Mouse (Mus musculus) heart, embryonic 13.5 days (tissue): Measurements from ENCODE around the gene Gckr. TPM values are rescaled to one million over a fixed set of nuclear protein-coding genes. Genes with fewer than 3 reads are reported as not detected.
A peak's percentile ranks its signal among the peaks of the same experiment; 100 is the strongest.

Experiments used
- ATAC-seq: fragments of 200-750 bp; cut with Nextera tagmentation; 2 replicates; pipeline ENCODE4 v1.8.0; 2017; ENCODE audit warnings: moderate TSS enrichment; ENCODE audit not compliant: insufficient number of reproducible peaks, low FRiP score, low TSS enrichment; ENCODE audit errors: extremely low read depth
- H3K27ac ChIP-seq: fragments of 300-500 bp; sonication (generic); replicated peaks from 2 replicates; pipeline ENCODE4 v1.5.1; 2015; ENCODE audit warnings: moderate library complexity, mild to moderate bottlenecking, inconsistent platforms
- H3K27me3 ChIP-seq: fragments of 300-500 bp; sonication (generic); replicated peaks from 2 replicates; pipeline ENCODE4 v1.6.1; 2015; ENCODE audit warnings: mild to moderate bottlenecking, inconsistent platforms
- H3K36me3 ChIP-seq: fragments of 300-500 bp; sonication (generic); 2 replicates; pipeline ENCODE4 v1.6.1; 2015; ENCODE audit warnings: mild to moderate bottlenecking, inconsistent platforms
- H3K4me1 ChIP-seq: fragments of 300-500 bp; sonication (generic); 2 replicates; pipeline ENCODE4 v1.6.1; 2015; ENCODE audit warnings: inconsistent platforms
- H3K4me2 ChIP-seq: fragments of 300-500 bp; sonication (generic); 2 replicates; pipeline ENCODE4 v1.6.1; 2015; ENCODE audit warnings: inconsistent platforms, mild to moderate bottlenecking, moderate library complexity
- H3K4me3 ChIP-seq: fragments of 300-500 bp; sonication (generic); 2 replicates; pipeline ENCODE4 v1.5.1; 2015; ENCODE audit warnings: moderate library complexity, mild to moderate bottlenecking, inconsistent platforms
- H3K9ac ChIP-seq: fragments of 300-500 bp; sonication (generic); 2 replicates; pipeline ENCODE4 v1.6.1; 2015; ENCODE audit warnings: inconsistent platforms, mild to moderate bottlenecking, moderate library complexity
- H3K9me3 ChIP-seq: fragments of 300-500 bp; sonication (generic); 2 replicates; pipeline ENCODE4 v1.6.1; 2016; ENCODE audit warnings: inconsistent platforms
- WGBS: fragments of 180-500 bp; shearing (Covaris S2); methylation state at CpG from one replicate; pipeline ENCODE4 v1.1.7; 2015; ENCODE audit warnings: mixed read lengths; 5-methylcytosine and 5-hydroxymethylcytosine counted together
- polyA plus RNA-seq: library from polyadenylated mRNA; unstranded; fragments of >200 nt; fragmentation: Nextera tagmentation; extraction: Ambion mirVana; gene quantifications from 2 replicates; pipeline ENCODE4 v1.2.1, GENCODE M21; 2015

Gene Gckr
- polyA plus RNA-seq, 1 experiment from 2014 or later, result 0.36 TPM

- H3K4me3 ChIP-seq, result no peak overlapping the region
- no peak for ATAC-seq
- H3K27me3 ChIP-seq, result no peaks in the 10 kb centered on the region
- no peak overlapping the region for H3K4me2 ChIP-seq
- H3K4me1 ChIP-seq, result no peaks in the 10 kb centered on the region
- H3K9ac ChIP-seq, result no peak overlapping the region
- whole genome bisulfite sequencing, result 72% methylated on average over 7 of the region's 7 CpGs
- H3K36me3 ChIP-seq, result peaks cover 95% of the 10 kb centered on the region
- no peaks in the 10 kb centered on the region for H3K9me3 ChIP-seq
- H3K27ac ChIP-seq, result no peak overlapping the region
Measured at GRCm38 (mm10) chr5:31266101-31266500, 31.1 kb upstream of the Gckr start.

- H3K4me1 ChIP-seq, result no peaks in the 10 kb centered on the region
- ATAC-seq, result no peak
- no peak overlapping the region for H3K27ac ChIP-seq
- H3K27me3 ChIP-seq, result no peaks in the 10 kb centered on the region
- H3K9ac ChIP-seq, result no peak overlapping the region
- H3K4me2 ChIP-seq, result no peak overlapping the region
- H3K4me3 ChIP-seq, result no peak overlapping the region
- 76% methylated on average over 6 of the region's 6 CpGs for WGBS
- H3K9me3 ChIP-seq, result no peaks in the 10 kb centered on the region
- peaks cover 92% of the 10 kb centered on the region for H3K36me3 ChIP-seq
Measured at GRCm38 (mm10) chr5:31267686-31268085, 29.6 kb upstream of the Gckr start.

- Histone ChIP-seq H3K4me3 (no peak overlapping the region), H3K27ac (no peak overlapping the region), H3K27me3 (no peaks in the 10 kb centered on the region), H3K9me3 (no peaks in the 10 kb centered on the region), H3K9ac (no peak overlapping the region), H3K4me2 (no peak overlapping the region), H3K36me3 (peaks cover 82% of the 10 kb centered on the region), H3K4me1 (no peaks in the 10 kb centered on the region)
- no peak for ATAC-seq
- WGBS, result 80% methylated on average over 6 of the region's 6 CpGs
Measured at GRCm38 (mm10) chr5:31273018-31273417, 24.2 kb upstream of the Gckr start.

GRCm38 (mm10) chr5:31279245-31279988 lies 17.8 kb upstream of the Gckr start:
- Histone ChIP-seq H3K9me3 (no peaks in the 10 kb centered on the region), H3K27ac (no peak overlapping the region), H3K4me2 (no peak overlapping the region), H3K9ac (no peak overlapping the region), H3K4me3 (no peak overlapping the region), H3K36me3 (peaks cover 96% of the 10 kb centered on the region), H3K4me1 (no peaks in the 10 kb centered on the region), H3K27me3 (no peaks in the 10 kb centered on the region)
- WGBS, result 81% methylated on average over 20 of the region's 20 CpGs
- no peak for ATAC-seq

GRCm38 (mm10) chr5:31288225-31288624 lies 9.0 kb upstream of the Gckr start:
- Histone ChIP-seq H3K27ac (no peak overlapping the region), H3K9me3 (no peaks in the 10 kb centered on the region), H3K36me3 (peaks cover 50% of the 10 kb centered on the region), H3K9ac (no peak overlapping the region), H3K4me2 (no peak overlapping the region), H3K27me3 (no peaks in the 10 kb centered on the region), H3K4me3 (no peak overlapping the region), H3K4me1 (peaks cover 20% of the 10 kb centered on the region)
- 61% methylated on average over 4 of the region's 4 CpGs for WGBS
- ATAC-seq, result no peak

- no peak for ATAC-seq
- H3K9me3 ChIP-seq, result no peaks in the 10 kb centered on the region
- H3K4me3 ChIP-seq, result no peak overlapping the region
- H3K9ac ChIP-seq, result no peak overlapping the region
- no peaks in the 10 kb centered on the region for H3K27me3 ChIP-seq
- H3K4me1 ChIP-seq, result peaks cover 20% of the 10 kb centered on the region
- peaks cover 49% of the 10 kb centered on the region for H3K36me3 ChIP-seq
- no peak overlapping the region for H3K4me2 ChIP-seq
- H3K27ac ChIP-seq, result no peak overlapping the region
- 66% methylated on average over 3 of the region's 3 CpGs for WGBS
Measured at GRCm38 (mm10) chr5:31288655-31289054, 8.6 kb upstream of the Gckr start.

GRCm38 (mm10) chr5:31289626-31290230 lies 7.5 kb upstream of the Gckr start:
- no peak overlapping the region for H3K27ac ChIP-seq
- peak overlapping the region; percentile 85 for H3K4me2 ChIP-seq
- WGBS, result 58% methylated on average over 3 of the region's 3 CpGs
- H3K4me3 ChIP-seq, result peak overlapping the region; percentile 64
- H3K9me3 ChIP-seq, result no peaks in the 10 kb centered on the region
- H3K4me1 ChIP-seq, result peaks cover 25% of the 10 kb centered on the region
- H3K36me3 ChIP-seq, result peaks cover 45% of the 10 kb centered on the region
- H3K27me3 ChIP-seq, result no peaks in the 10 kb centered on the region
- peak overlapping the region; percentile 83 for H3K9ac ChIP-seq
- ATAC-seq, result no peak

GRCm38 (mm10) chr5:31290521-31291360 lies 6.5 kb upstream of the Gckr start, which contains the start of gene Ift172:
Gene Ift172 (minus strand): TSS chr5:31291116.
- 3% methylated on average over 45 of the region's 45 CpGs for WGBS
- peak; percentile 96 for ATAC-seq
- peak within 1 kb of the TSS; percentile 83 for H3K9ac ChIP-seq

GRCm38 (mm10) chr5:31291361-31291688 lies 5.9 kb upstream of the Gckr start:
- H3K4me1 ChIP-seq, result peaks cover 35% of the 10 kb centered on the region
- H3K36me3 ChIP-seq, result peaks cover 29% of the 10 kb centered on the region
- peak overlapping the region; percentile 79 for H3K9ac ChIP-seq
- peak overlapping the region; percentile 64 for H3K4me3 ChIP-seq
- ATAC-seq, result no peak
- peak overlapping the region; percentile 85 for H3K4me2 ChIP-seq
- 4% methylated on average over 9 of the region's 9 CpGs for WGBS
- no peaks in the 10 kb centered on the region for H3K9me3 ChIP-seq
- H3K27me3 ChIP-seq, result no peaks in the 10 kb centered on the region
- peak overlapping the region; percentile 86 for H3K27ac ChIP-seq

More at GRCm38 (mm10) chr5:31290521-31291360, 6.5 kb upstream of the Gckr start, which contains the start of gene Ift172:
- H3K27me3 ChIP-seq, result no peaks in the 10 kb centered on the region
- peaks cover 35% of the 10 kb centered on the region for H3K36me3 ChIP-seq
- H3K27ac ChIP-seq, result peak within 1 kb of the TSS; percentile 86
- peak within 1 kb of the TSS; percentile 85 for H3K4me2 ChIP-seq
- peak within 1 kb of the TSS; percentile 64 for H3K4me3 ChIP-seq
- peaks cover 31% of the 10 kb centered on the region for H3K4me1 ChIP-seq
- H3K9me3 ChIP-seq, result no peaks in the 10 kb centered on the region

- 6% methylated on average over 29 of the region's 29 CpGs for WGBS
- Histone ChIP-seq H3K27me3 (0 out of 2 replicates have a peak, but pooled peaks cover 11% of the 10 kb centered on the region), H3K4me1 (peaks cover 27% of the 10 kb centered on the region), H3K4me2 (peak overlapping the region; percentile 96), H3K9me3 (no peaks in the 10 kb centered on the region), H3K9ac (peak overlapping the region; percentile 88), H3K4me3 (peak overlapping the region; percentile 68), H3K27ac (no peak overlapping the region), H3K36me3 (peaks cover 18% of the 10 kb centered on the region)
- no peak for ATAC-seq
Measured at GRCm38 (mm10) chr5:31294964-31295605, 2.2 kb upstream of the Gckr start.
